In the genomic region with DNA sequence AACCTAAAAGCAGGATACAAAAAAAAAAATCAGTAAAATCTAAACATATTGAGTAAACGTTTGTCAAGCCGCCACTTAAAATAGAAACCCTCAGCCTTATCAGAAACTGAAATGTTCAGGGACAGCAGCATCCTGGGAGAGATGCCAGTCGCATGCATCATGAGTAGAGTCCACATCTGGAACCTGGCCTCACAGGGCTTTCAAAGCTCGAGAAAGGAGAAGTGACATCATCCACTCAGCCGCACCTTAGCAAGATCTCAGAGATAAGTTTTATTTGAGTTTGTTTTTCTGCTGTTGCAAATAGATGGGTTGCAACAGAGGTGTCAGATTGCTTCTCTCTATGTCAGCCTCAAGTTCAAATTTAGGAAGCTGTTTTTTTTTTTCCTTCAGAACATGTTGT, we compare ENCODE assay signal across 11 mouse cellular contexts. TPM values are rescaled to one million over a fixed set of nuclear protein-coding genes. Genes with fewer than 3 reads are reported as not detected.
DNase-seq lines count a peak whose midpoint lies in the region; ATAC-seq lines count a peak whose summit lies in the region.
"Had no signal": no experiment of that assay in that cellular context is flagged by ENCODE, and none has a peak within 500 bp of the region (broad histone marks: within the 10 kb centered on the region; RNA-seq: fewer than 3 reads in every experiment).

No protein-coding gene starts in this region.

- intact Hi-C loops in left cerebral cortex, postnatal 4 days (cut with DNase I), result no loop called here

- ATAC-seq in granulocyte monocyte progenitor cell, adult 5-6 weeks (replicated peaks; ENCODE audit: poor library complexity, severe bottlenecking), result peak; percentile 94
- no peak for ATAC-seq in hindbrain, embryonic 11.5 days (ENCODE audit: low FRiP score)
- ATAC-seq: hindbrain, embryonic 16.5 days had no signal

- no peaks in the 10 kb centered on the region for H3K36me3 ChIP-seq in hindbrain, embryonic 11.5 days (ENCODE audit: control insufficient read depth, insufficient read depth, low read length)
- H3K36me3 ChIP-seq: limb, embryonic 13.5 days; neural tube, embryonic 12.5 days had no signal

- H3K4me1 ChIP-seq in hindbrain, embryonic 11.5 days (replicated peaks; ENCODE audit: control insufficient read depth, insufficient read depth, low read length), result no peaks in the 10 kb centered on the region
- H3K4me1 ChIP-seq: limb, embryonic 13.5 days; neural tube, embryonic 12.5 days had no signal

- 78% methylated on average over 5 of the region's 5 CpGs for WGBS in hindbrain, embryonic 11.5 days

- no peak overlapping the region for H3K27ac ChIP-seq in hindbrain, embryonic 11.5 days (ENCODE audit: low read depth, low read length)
- H3K27ac ChIP-seq: limb, embryonic 13.5 days; neural tube, embryonic 12.5 days had no signal

- H3K9me3 ChIP-seq in hindbrain, embryonic 11.5 days (ENCODE audit: control insufficient read depth, low read length), result no peaks in the 10 kb centered on the region
- H3K9me3 ChIP-seq: limb, embryonic 13.5 days; neural tube, embryonic 12.5 days had no signal

- H3K4me3 ChIP-seq in hindbrain, embryonic 11.5 days (ENCODE audit: low read depth, low read length), result no peak overlapping the region
- H3K4me3 ChIP-seq: limb, embryonic 13.5 days; neural tube, embryonic 12.5 days had no signal

- peak; percentile 44 for DNase-seq in CD4-positive helper T cell, adult 2 months (ENCODE audit: low read depth, low spot score)
- DNase-seq in MN1 (ENCODE audit: low spot score), result peak; percentile 30
- peak; percentile 61 for DNase-seq in lung, postnatal 25 days (ENCODE audit: low spot score)
- no peak for DNase-seq in cerebellum, postnatal 36 days
- no peak for DNase-seq in left cerebral cortex, postnatal 4 days
- no peak for DNase-seq in right cerebral cortex, postnatal 14 days
- no peak for DNase-seq in hindbrain, embryonic 11.5 days (ENCODE audit: low spot score)

- H3K27me3 ChIP-seq in hindbrain, embryonic 11.5 days (ENCODE audit: control insufficient read depth, insufficient read depth, low read length), result no peaks in the 10 kb centered on the region
- H3K27me3 ChIP-seq: limb, embryonic 13.5 days; neural tube, embryonic 12.5 days had no signal

- H3K4me2 ChIP-seq in hindbrain, embryonic 11.5 days (replicated peaks; ENCODE audit: low read depth, low read length), result no peak overlapping the region
- H3K4me2 ChIP-seq: limb, embryonic 13.5 days; neural tube, embryonic 12.5 days had no signal

- H3K9ac ChIP-seq in hindbrain, embryonic 11.5 days (ENCODE audit: low read depth, low read length), result no peak overlapping the region
- H3K9ac ChIP-seq: limb, embryonic 13.5 days; neural tube, embryonic 12.5 days had no signal

RNA-seq across cellular contexts. Expression of a gene that starts 31.3 kb away (rescaled TPM):
- total RNA-seq in granulocyte monocyte progenitor cell, adult 5-6 weeks (2014; fragmentation: Nextera tagmentation), result 36.0 and 40.5 TPM in 2 replicates
- 35.9 and 41.3 TPM in 2 replicates for total RNA-seq in granulocyte monocyte progenitor cell, adult 5-6 weeks (2017)
- 10 to 100 TPM; 49.0 to 52.8 TPM for total RNA-seq in left cerebral cortex, postnatal 4 days (2021)
- 11.1 and 12.8 TPM in 2 replicates for polyA plus RNA-seq in hindbrain, embryonic 11.5 days (2014; fragmentation: Nextera tagmentation; extraction: Ambion mirVana)

Comparison
In these comparisons a context has a peak if more than half of its experiments do, and no peak if none do; other contexts are left out.
1. DNase-seq: peak in CD4-positive helper T cell, adult 2 months (single experiment), MN1 (single experiment) and lung, postnatal 25 days (single experiment); none in cerebellum, postnatal 36 days (0 of 2), left cerebral cortex, postnatal 4 days (single experiment), right cerebral cortex, postnatal 14 days (single experiment) and hindbrain, embryonic 11.5 days (single experiment).